Mouse (Mus musculus) heart, adult 2 months (tissue): Measurements from ENCODE around the gene Rhd. TPM values are rescaled to one million over a fixed set of nuclear protein-coding genes. Genes with fewer than 3 reads are reported as not detected.

Experiments used
- DNase-seq, 2 experiments: peaks; one replicate each; pipeline ENCODE4 v3.0.0; 2021
- H3K27ac ChIP-seq: fragments of 200-600 bp; 2 replicates; pipeline ENCODE4 v1.8.1; 2022
- H3K27me3 ChIP-seq: fragments of 200-500 bp; 2 replicates; pipeline ENCODE4 v1.6.1; 2012; ENCODE audit warnings: mild to moderate bottlenecking, low read length, inconsistent platforms, mixed read lengths; ENCODE audit not compliant: control insufficient read depth, insufficient read depth
- H3K36me3 ChIP-seq: fragments of 200-500 bp; 2 replicates; pipeline ENCODE4 v1.6.1; 2012; ENCODE audit warnings: low read length, inconsistent platforms; ENCODE audit not compliant: control insufficient read depth, insufficient read depth
- H3K4me1 ChIP-seq: fragments of 200-500 bp; 2 replicates; pipeline ENCODE4 v1.6.1; 2011; ENCODE audit warnings: low read length; ENCODE audit not compliant: control insufficient read depth, insufficient read depth
- H3K4me3 ChIP-seq: fragments of 200-600 bp; 2 replicates; pipeline ENCODE4 v1.8.1; 2022
- H3K79me2 ChIP-seq: fragments of 200-500 bp; replicated peaks from 2 replicates; pipeline ENCODE4 v1.6.1; 2012; ENCODE audit warnings: mild to moderate bottlenecking, inconsistent platforms, low read length, moderate library complexity, mixed read lengths; ENCODE audit not compliant: control insufficient read depth, insufficient read depth
- H3K9ac ChIP-seq: fragments of 200-500 bp; 2 replicates; pipeline ENCODE4 v1.6.1; 2012; ENCODE audit warnings: low read depth, mild to moderate bottlenecking, control low read depth, inconsistent platforms, low read length, mixed read lengths
- CTCF ChIP-seq: fragments of 200-600 bp; IDR thresholded peaks from 2 replicates; pipeline ENCODE4 v1.8.1; 2022; ENCODE audit warnings: antibody characterized with exemption, mild to moderate bottlenecking, moderate library complexity
- EP300 ChIP-seq: fragments of 200-500 bp; IDR thresholded peaks from 2 replicates; pipeline ENCODE4 v1.6.1; 2011; ENCODE audit warnings: low read depth, low read length, control low read depth; ENCODE audit not compliant: insufficient read depth
- POLR2A ChIP-seq: fragments of 200-500 bp; IDR thresholded peaks from 2 replicates; pipeline ENCODE4 v1.6.1; 2011; ENCODE audit warnings: mild to moderate bottlenecking, low read depth, low read length, control low read depth; ENCODE audit not compliant: insufficient read depth
- WGBS: fragments of 180-500 bp; shearing (Covaris S2); methylation state at CpG from one replicate; pipeline ENCODE4 v1.1.7; 2018; 5-methylcytosine and 5-hydroxymethylcytosine counted together
- intact Hi-C: fragments of 180-260 bp; cut with DNase I; formaldehyde crosslinking; loops from one replicate; pipeline ENCODE4 v1.15.1; 2025
- polyA plus RNA-seq: library from polyadenylated mRNA; depleted of rRNA; stranded (reverse); fragments of >200 nt; gene quantifications from 2 replicates; pipeline ENCODE4 v1.2.3, GENCODE M21; 2012
- total RNA-seq, 2 experiments: library from RNA; stranded (reverse); gene quantifications; 2 replicates each; pipeline ENCODE4 v1.2.3; 2021

Rhd gene
- total and polyA plus RNA-seq, 3 experiments: 3.2 to 6.0 (median 5.7) TPM

- no peaks in the 10 kb centered on the region for H3K27me3 ChIP-seq
- no peaks in the 10 kb centered on the region for H3K79me2 ChIP-seq
- H3K4me3 ChIP-seq: no peak overlapping the region
- DNase-seq: no peak
- intact Hi-C loops: loop anchor here (5.0 kb wide), 1 partner anchor 49 kb away; no protein-coding TSS in a partner anchor
- WGBS: 82% methylated on average over 9 of the region's 9 CpGs
- TF ChIP-seq EP300 (no peak), CTCF (no peak), POLR2A (no peak)
- no peak overlapping the region for H3K27ac ChIP-seq
- no peaks in the 10 kb centered on the region for H3K36me3 ChIP-seq
- H3K4me1 ChIP-seq: no peaks in the 10 kb centered on the region; the same call in 1 of the 2 replicates
- H3K9ac ChIP-seq: no peak overlapping the region
Measured at GRCm38 (mm10) chr4:134876171-134876570, 11.8 kb downstream of the Rhd start.

GRCm38 (mm10) chr4:134879410-134879981, 15.2 kb downstream of the Rhd start:
- peak; percentile 83 for TF ChIP-seq CTCF
- no peak for TF ChIP-seq POLR2A
- TF ChIP-seq EP300: peak; percentile 42; the same call in 1 of the 2 replicates
- H3K36me3 ChIP-seq: no peaks in the 10 kb centered on the region
- no peak overlapping the region for H3K9ac ChIP-seq
- intact Hi-C loops: loop anchor here (1.0 to 5.0 kb wide), 2 partner anchors 52 to 86 kb away; no protein-coding TSS in a partner anchor
- WGBS: 5% methylated on average over 17 of the region's 17 CpGs
- no peak overlapping the region for H3K27ac ChIP-seq
- no peak overlapping the region for H3K4me3 ChIP-seq
- no peaks in the 10 kb centered on the region for H3K27me3 ChIP-seq
- H3K79me2 ChIP-seq: no peaks in the 10 kb centered on the region
- peaks cover under 1% of the 10 kb centered on the region for H3K4me1 ChIP-seq
- DNase-seq: peak; percentile 71 to 75

- H3K9ac ChIP-seq: no peak overlapping the region
- TF ChIP-seq CTCF (peak; percentile 63), POLR2A (no peak)
- no peak overlapping the region for H3K27ac ChIP-seq
- no peaks in the 10 kb centered on the region for H3K27me3 ChIP-seq
- H3K79me2 ChIP-seq: no peaks in the 10 kb centered on the region
- no peaks in the 10 kb centered on the region for H3K36me3 ChIP-seq
- intact Hi-C loops: loop anchor here (10.0 kb wide), 1 partner anchor 335 kb away; no protein-coding TSS in a partner anchor
- 46% methylated on average over 6 of the region's 6 CpGs for WGBS
- DNase-seq: peak in 1 of 2 experiments; percentile 33
- H3K4me3 ChIP-seq: no peak overlapping the region
- peaks cover 2% of the 10 kb centered on the region for H3K4me1 ChIP-seq
Measured at GRCm38 (mm10) chr4:134880041-134880440, 15.7 kb downstream of the Rhd start.

GRCm38 (mm10) chr4:134883266-134883665, 18.9 kb downstream of the Rhd start:
- H3K36me3 ChIP-seq: no peaks in the 10 kb centered on the region
- H3K27me3 ChIP-seq: no peaks in the 10 kb centered on the region
- intact Hi-C loops: loop anchor here (10.0 kb wide), 1 partner anchor 338 kb away; no protein-coding TSS in a partner anchor
- no peak overlapping the region; the same call in 1 of the 2 replicates for H3K27ac ChIP-seq
- H3K4me1 ChIP-seq: peaks cover 2% of the 10 kb centered on the region
- DNase-seq: peak; percentile 21 to 41
- H3K4me3 ChIP-seq: no peak overlapping the region
- TF ChIP-seq EP300 (no peak), CTCF (peak; percentile 72)
- no peak overlapping the region for H3K9ac ChIP-seq
- H3K79me2 ChIP-seq: no peaks in the 10 kb centered on the region
- 32% methylated on average over 7 of the region's 7 CpGs for WGBS

- H3K27me3 ChIP-seq: no peaks in the 10 kb centered on the region
- H3K4me1 ChIP-seq: peaks cover 2% of the 10 kb centered on the region
- H3K4me3 ChIP-seq: no peak overlapping the region
- WGBS: 52% methylated on average over 10 of the region's 10 CpGs
- H3K36me3 ChIP-seq: no peaks in the 10 kb centered on the region
- DNase-seq: peak; percentile 26 to 45
- no peaks in the 10 kb centered on the region for H3K79me2 ChIP-seq
- intact Hi-C loops: loop anchor here (10.0 kb wide), 1 partner anchor 339 kb away; no protein-coding TSS in a partner anchor
- no peak overlapping the region for H3K9ac ChIP-seq
- TF ChIP-seq CTCF (no peak), EP300 (peak; percentile 75), POLR2A (no peak)
- H3K27ac ChIP-seq: peak overlapping the region; percentile 38; the same call in 1 of the 2 replicates
Measured at GRCm38 (mm10) chr4:134883808-134884207, 19.5 kb downstream of the Rhd start.

GRCm38 (mm10) chr4:134884364-134884763, 20.0 kb downstream of the Rhd start:
- intact Hi-C loops: loop anchor here (10.0 kb wide), 1 partner anchor 340 kb away; no protein-coding TSS in a partner anchor
- Histone ChIP-seq H3K79me2 (no peaks in the 10 kb centered on the region), H3K4me3 (no peak overlapping the region), H3K27ac (peak overlapping the region; percentile 38), H3K27me3 (no peaks in the 10 kb centered on the region), H3K4me1 (peaks cover 2% of the 10 kb centered on the region), H3K36me3 (no peaks in the 10 kb centered on the region), H3K9ac (no peak overlapping the region)
- 68% methylated on average over 4 of the region's 4 CpGs for WGBS
- peak; percentile 22 to 24 for DNase-seq
- TF ChIP-seq POLR2A: no peak
- TF ChIP-seq EP300: no peak
- TF ChIP-seq CTCF: no peak
